Mouse (Mus musculus) embryonic facial prominence, embryonic 11.5 days (tissue): ENCODE data around the gene Hoxb4. TPM values are rescaled to one million over a fixed set of nuclear protein-coding genes. Genes with fewer than 3 reads are reported as not detected.
A peak's percentile ranks its signal among the peaks of the same experiment; 100 is the strongest.

ENCODE experiments used
- ATAC-seq: fragments of 200-750 bp; cut with Nextera tagmentation; replicated peaks from 2 replicates; pipeline ENCODE4 v1.8.0; 2017; ENCODE audit warnings: low read depth; ENCODE audit not compliant: insufficient number of reproducible peaks, low FRiP score, low TSS enrichment
- DNase-seq: peaks from one replicate; pipeline ENCODE4 v3.0.0-alpha.2; 2015; ENCODE audit warnings: low spot score
- H3K27ac ChIP-seq: fragments of 300-500 bp; sonication (generic); replicated peaks from 2 replicates; pipeline ENCODE4 v1.5.1; 2014; ENCODE audit warnings: mild to moderate bottlenecking, low read depth, low read length, control low read depth
- H3K27me3 ChIP-seq: fragments of 300-500 bp; sonication (generic); 2 replicates; pipeline ENCODE4 v1.6.1; 2014; ENCODE audit warnings: mild to moderate bottlenecking, low read length, moderate library complexity, mixed read lengths; ENCODE audit not compliant: control insufficient read depth, insufficient read depth
- H3K36me3 ChIP-seq: fragments of 300-500 bp; sonication (generic); replicated peaks from 2 replicates; pipeline ENCODE4 v1.6.1; 2014; ENCODE audit warnings: low read depth, mild to moderate bottlenecking, low read length, moderate library complexity, mixed read lengths; ENCODE audit not compliant: control insufficient read depth, insufficient read depth
- H3K4me1 ChIP-seq: fragments of 300-500 bp; sonication (generic); 2 replicates; pipeline ENCODE4 v1.6.1; 2014; ENCODE audit warnings: low read length, mixed read lengths; ENCODE audit not compliant: control insufficient read depth, insufficient read depth
- H3K4me2 ChIP-seq: fragments of 300-500 bp; sonication (generic); 2 replicates; pipeline ENCODE4 v1.6.1; 2014; ENCODE audit warnings: low read depth, mild to moderate bottlenecking, control low read depth, low read length, moderate library complexity
- H3K4me3 ChIP-seq: fragments of 300-500 bp; sonication (generic); 2 replicates; pipeline ENCODE4 v1.5.1; 2014; ENCODE audit warnings: low read depth, low read length, control low read depth
- H3K9ac ChIP-seq: fragments of 300-500 bp; sonication (generic); replicated peaks from 2 replicates; pipeline ENCODE4 v1.6.1; 2014; ENCODE audit warnings: mild to moderate bottlenecking, control low read depth, low read length
- H3K9me3 ChIP-seq: fragments of 300-500 bp; sonication (generic); replicated peaks from 2 replicates; pipeline ENCODE4 v1.6.1; 2016; ENCODE audit warnings: mild to moderate bottlenecking, low read length, inconsistent platforms, mixed read lengths; ENCODE audit not compliant: control insufficient read depth
- WGBS: fragments of 180-500 bp; shearing (Covaris S2); extraction: QIAGEN DNeasy Blood & Tissue Kit; methylation state at CpG from one replicate; pipeline ENCODE4 v1.1.7; 2014; 5-methylcytosine and 5-hydroxymethylcytosine counted together
- polyA plus RNA-seq: library from polyadenylated mRNA; unstranded; fragments of >200 nt; fragmentation: Nextera tagmentation; extraction: Ambion mirVana; gene quantifications from 2 replicates; pipeline ENCODE4 v1.2.1, GENCODE M21; 2014

Gene Hoxb4
- polyA plus RNA-seq, 1 experiment from 2014 or later: 0.24 TPM

GRCm38 (mm10) chr11:96294245-96295091, 23.6 kb upstream of the Hoxb4 start:
- no peak overlapping the region for H3K4me3 ChIP-seq
- no peak for ATAC-seq
- H3K36me3 ChIP-seq: no peaks in the 10 kb centered on the region
- no peak overlapping the region for H3K27ac ChIP-seq
- H3K27me3 ChIP-seq: peaks cover 94% of the 10 kb centered on the region
- DNase-seq: peak; percentile 86
- WGBS: under 1% methylated on average over 32 of the region's 32 CpGs
- no peak overlapping the region for H3K9ac ChIP-seq
- H3K4me2 ChIP-seq: no peak overlapping the region
- no peaks in the 10 kb centered on the region for H3K9me3 ChIP-seq
- no peaks in the 10 kb centered on the region for H3K4me1 ChIP-seq

DNA sequence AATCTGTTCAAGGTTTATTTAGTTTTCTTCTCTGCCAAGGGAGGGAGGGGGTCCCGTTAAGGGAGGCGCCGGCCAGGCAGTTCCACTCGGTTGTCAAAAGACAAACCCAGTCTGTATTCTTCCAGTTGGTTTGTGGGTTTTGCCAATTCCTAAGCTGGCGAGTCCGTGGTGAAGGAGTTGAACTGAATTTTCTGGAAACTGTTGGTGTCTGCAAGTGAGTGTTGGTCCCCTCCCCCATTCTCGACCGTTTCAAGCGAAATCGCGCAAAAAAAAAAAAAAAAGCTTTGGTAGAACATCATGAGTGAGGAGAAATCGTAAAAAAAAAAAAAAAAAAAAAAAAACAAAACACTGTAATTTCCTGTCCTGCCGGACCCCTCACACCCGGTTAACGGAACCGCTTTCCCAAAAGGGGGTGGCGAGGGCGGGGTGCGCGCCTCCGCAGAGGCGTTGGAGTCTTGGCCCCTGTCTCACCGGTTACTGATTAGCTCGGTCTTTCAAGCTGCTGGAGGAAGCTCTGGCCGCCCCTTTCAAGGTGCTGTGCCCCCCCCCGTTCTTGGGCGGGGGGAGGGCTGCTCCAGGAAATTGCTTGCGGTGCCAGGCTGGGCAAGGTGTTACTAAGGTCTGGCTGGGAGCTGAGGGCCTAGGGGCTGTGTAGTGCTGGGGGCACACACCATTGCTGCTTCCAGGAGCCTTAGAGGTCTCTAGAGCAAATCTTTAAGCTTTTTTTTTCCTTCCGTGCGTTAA, 22.8 kb upstream of the Hoxb4 start:
- H3K27me3 ChIP-seq: peaks cover 94% of the 10 kb centered on the region
- H3K4me1 ChIP-seq: no peaks in the 10 kb centered on the region
- no peak for ATAC-seq
- H3K9ac ChIP-seq: no peak overlapping the region
- no peak overlapping the region for H3K4me2 ChIP-seq
- H3K36me3 ChIP-seq: no peaks in the 10 kb centered on the region
- H3K27ac ChIP-seq: no peak overlapping the region
- no peak for DNase-seq
- no peaks in the 10 kb centered on the region for H3K9me3 ChIP-seq
- under 1% methylated on average over 30 of the region's 30 CpGs for whole genome bisulfite sequencing
- H3K4me3 ChIP-seq: no peak overlapping the region

GRCm38 (mm10) chr11:96296997-96297396, 21.1 kb upstream of the Hoxb4 start:
- H3K4me3 ChIP-seq: no peak overlapping the region
- H3K27me3 ChIP-seq: peaks cover 96% of the 10 kb centered on the region
- H3K9ac ChIP-seq: no peak overlapping the region
- no peak for DNase-seq
- no peak overlapping the region for H3K27ac ChIP-seq
- H3K4me1 ChIP-seq: no peaks in the 10 kb centered on the region
- no peak for ATAC-seq
- H3K4me2 ChIP-seq: no peak overlapping the region
- no peaks in the 10 kb centered on the region for H3K36me3 ChIP-seq
- WGBS: 6% methylated on average over 2 of the region's 2 CpGs
- no peaks in the 10 kb centered on the region for H3K9me3 ChIP-seq

- H3K9ac ChIP-seq: no peak overlapping the region
- H3K27me3 ChIP-seq: peaks cover 95% of the 10 kb centered on the region
- H3K9me3 ChIP-seq: no peaks in the 10 kb centered on the region
- no peak for DNase-seq
- 2% methylated on average over 3 of the region's 3 CpGs for WGBS
- no peak overlapping the region for H3K4me2 ChIP-seq
- ATAC-seq: no peak
- H3K27ac ChIP-seq: no peak overlapping the region
- no peak overlapping the region for H3K4me3 ChIP-seq
- no peaks in the 10 kb centered on the region for H3K4me1 ChIP-seq
- H3K36me3 ChIP-seq: no peaks in the 10 kb centered on the region
Observed at GRCm38 (mm10) chr11:96297428-96297827, 20.6 kb upstream of the Hoxb4 start.

GRCm38 (mm10) chr11:96297968-96298635, 20.0 kb upstream of the Hoxb4 start:
- Histone ChIP-seq H3K36me3 (no peaks in the 10 kb centered on the region), H3K9ac (no peak overlapping the region), H3K4me2 (no peak overlapping the region), H3K4me1 (no peaks in the 10 kb centered on the region), H3K27me3 (peaks cover 95% of the 10 kb centered on the region), H3K9me3 (no peaks in the 10 kb centered on the region), H3K4me3 (no peak overlapping the region), H3K27ac (no peak overlapping the region)
- DNase-seq: no peak
- ATAC-seq: no peak
- WGBS: under 1% methylated on average over 11 of the region's 11 CpGs

DNA sequence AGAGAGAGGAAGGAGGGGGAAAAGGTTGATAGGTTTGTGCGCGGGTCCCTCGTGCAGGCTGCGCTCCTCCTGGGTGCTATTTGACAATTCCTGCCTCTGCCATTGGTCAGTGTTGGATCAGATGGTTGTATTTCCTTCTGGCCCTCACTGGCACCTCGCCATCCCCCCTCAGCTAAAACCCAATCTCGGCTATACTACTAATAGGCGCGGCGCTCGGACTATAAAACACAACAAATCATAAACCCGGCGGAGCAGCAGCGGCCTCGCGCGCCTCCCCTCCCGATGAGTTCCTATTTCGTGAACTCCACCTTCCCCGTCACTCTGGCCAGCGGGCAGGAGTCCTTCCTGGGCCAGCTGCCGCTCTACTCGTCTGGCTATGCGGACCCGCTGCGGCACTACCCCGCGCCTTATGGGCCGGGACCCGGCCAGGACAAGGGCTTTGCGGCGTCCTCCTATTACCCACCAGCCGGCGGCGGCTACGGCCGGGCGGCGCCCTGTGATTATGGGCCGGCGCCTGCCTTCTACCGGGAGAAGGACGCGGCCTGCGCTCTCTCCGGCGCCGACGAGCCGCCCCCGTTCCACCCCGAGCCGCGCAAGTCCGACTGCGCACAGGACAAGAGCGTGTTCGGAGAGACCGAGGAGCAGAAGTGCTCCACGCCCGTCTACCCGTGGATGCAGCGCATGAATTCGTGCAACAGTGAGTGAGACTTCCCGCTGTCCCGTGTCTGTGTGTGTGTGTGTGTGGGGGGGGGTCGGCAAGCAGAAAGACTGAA, 19.0 kb upstream of the Hoxb4 start:
- no peaks in the 10 kb centered on the region; the same call in 1 of the 2 replicates for H3K4me1 ChIP-seq
- DNase-seq (no peak), ATAC-seq (no peak)
- no peaks in the 10 kb centered on the region for H3K9me3 ChIP-seq
- peaks cover 96% of the 10 kb centered on the region for H3K27me3 ChIP-seq
- no peak overlapping the region for H3K4me2 ChIP-seq
- no peak overlapping the region for H3K4me3 ChIP-seq
- H3K27ac ChIP-seq: no peak overlapping the region
- under 1% methylated on average over 66 of the region's 66 CpGs for WGBS
- no peak overlapping the region for H3K9ac ChIP-seq
- no peaks in the 10 kb centered on the region for H3K36me3 ChIP-seq

GRCm38 (mm10) chr11:96299781-96300180, 18.3 kb upstream of the Hoxb4 start:
- H3K4me3 ChIP-seq: no peak overlapping the region
- no peaks in the 10 kb centered on the region for H3K36me3 ChIP-seq
- no peaks in the 10 kb centered on the region for H3K9me3 ChIP-seq
- ATAC-seq: no peak
- peaks cover 96% of the 10 kb centered on the region for H3K27me3 ChIP-seq
- H3K4me2 ChIP-seq: no peak overlapping the region
- no peak for DNase-seq
- no peak overlapping the region for H3K27ac ChIP-seq
- WGBS: 1% methylated on average over 9 of the region's 9 CpGs
- H3K9ac ChIP-seq: no peak overlapping the region
- H3K4me1 ChIP-seq: no peaks in the 10 kb centered on the region; the same call in 1 of the 2 replicates
